Mouse (Mus musculus): ENCODE data around the gene Trpm8.

Gene Trpm8

DNA sequence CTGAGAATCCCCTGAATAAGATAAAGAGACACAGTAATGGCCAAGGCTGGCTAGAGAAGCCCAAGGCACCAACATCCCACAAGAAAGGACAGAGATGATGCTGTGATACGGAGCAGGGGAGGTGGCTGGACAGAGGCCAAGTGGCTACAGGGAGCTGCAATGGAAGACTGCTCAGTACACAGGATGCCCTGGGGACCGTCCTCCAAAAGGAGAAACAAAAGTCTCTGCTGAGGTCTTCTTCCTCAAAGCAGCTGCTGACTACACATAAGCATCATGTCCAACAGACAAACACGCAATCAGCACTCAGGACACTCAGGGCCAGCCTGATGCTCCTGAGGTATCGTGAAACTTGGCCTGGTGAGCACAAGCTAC lies 12.6 kb upstream of the Trpm8 start:
- DNase-seq (ENCODE audit: low read depth, low spot score), result no peak

DNA sequence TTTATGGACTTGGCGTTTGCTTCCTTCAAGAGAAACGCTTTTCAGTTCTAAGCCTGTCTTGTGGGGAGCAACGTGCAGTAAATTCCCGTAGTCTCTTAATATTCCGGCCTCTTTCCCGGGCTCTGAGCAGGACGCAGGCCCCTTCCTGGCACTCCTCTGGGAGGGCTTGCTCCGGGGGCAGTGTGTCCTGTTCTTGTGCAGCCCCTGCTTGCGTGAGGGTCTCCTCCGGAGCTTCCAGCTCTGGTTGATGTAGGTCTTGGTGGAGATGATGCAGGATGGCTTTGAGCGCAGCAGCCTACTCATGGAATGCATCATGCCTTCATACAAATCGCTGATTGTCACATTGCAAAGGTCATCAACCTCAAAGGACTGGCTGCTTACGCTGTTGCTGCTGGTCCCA lies 11.3 kb upstream of the Trpm8 start:
- no peak for DNase-seq (ENCODE audit: low read depth, low spot score)

DNA sequence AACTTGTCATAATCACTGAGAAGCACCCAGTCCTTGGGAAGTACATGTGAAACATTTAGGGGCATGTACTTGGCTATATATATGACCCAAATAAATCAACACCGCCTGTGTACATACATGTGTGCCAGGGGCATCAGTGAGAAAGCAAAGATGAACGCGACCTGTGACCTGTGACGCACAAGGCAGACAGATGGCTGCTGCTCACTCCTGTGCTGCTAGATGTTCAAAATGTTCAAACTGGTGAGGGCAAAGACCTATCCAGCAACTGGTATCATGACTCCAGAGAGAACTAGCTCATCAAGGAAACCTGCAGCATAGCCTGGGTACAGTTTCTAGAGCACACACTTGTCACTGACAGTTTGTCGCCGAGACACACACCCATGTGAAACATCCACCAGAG lies 10.0 kb upstream of the Trpm8 start:
- DNase-seq (ENCODE audit: low read depth, low spot score), result no peak

GRCm38 (mm10) chr1:88268070-88268469 lies 9.4 kb upstream of the Trpm8 start:
- DNase-seq (ENCODE audit: low read depth, low spot score), result no peak

DNA sequence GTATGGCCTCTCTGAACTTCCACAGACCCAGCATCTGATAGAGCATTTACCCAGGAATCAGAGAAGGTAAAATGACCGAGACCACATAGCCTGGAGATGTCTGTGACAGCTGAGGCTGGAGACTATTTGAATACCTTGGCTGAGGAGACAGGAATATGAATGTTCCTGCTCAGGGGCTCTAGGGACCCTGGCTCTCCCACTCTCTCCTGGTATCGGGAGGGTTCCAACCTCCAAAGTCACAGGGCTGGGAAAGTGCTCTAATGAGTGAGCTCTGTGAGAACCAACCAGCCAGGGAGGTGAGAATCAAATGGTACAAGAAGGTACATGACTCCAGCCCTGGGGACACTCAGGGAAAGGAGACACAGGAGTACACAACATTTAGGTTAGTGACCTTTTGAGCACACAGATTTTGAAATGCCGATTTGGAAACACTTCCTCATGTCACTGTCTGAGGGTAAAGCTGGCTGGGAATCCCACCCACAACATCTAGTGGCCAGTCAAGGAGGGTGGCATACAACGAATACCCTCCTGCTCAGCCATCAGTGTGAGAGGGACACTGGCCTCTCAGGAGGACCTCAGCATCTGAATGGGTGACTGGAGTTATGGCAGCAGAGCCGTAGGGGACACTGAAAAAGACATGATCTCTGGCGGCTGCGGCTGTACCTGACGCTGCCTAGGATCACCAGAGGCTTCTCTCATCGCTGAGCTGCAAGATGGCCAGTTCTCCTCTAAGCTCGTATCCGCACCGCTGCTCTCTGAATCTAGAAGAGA lies 7.7 kb upstream of the Trpm8 start:
- DNase-seq (ENCODE audit: low read depth, low spot score), result no peak

- no peak for DNase-seq (ENCODE audit: low read depth, low spot score)
Observed at GRCm38 (mm10) chr1:88272851-88273250, 4.6 kb upstream of the Trpm8 start.

GRCm38 (mm10) chr1:88273326-88273725 lies 4.1 kb upstream of the Trpm8 start:
- no peak for DNase-seq (ENCODE audit: low read depth, low spot score)

DNA sequence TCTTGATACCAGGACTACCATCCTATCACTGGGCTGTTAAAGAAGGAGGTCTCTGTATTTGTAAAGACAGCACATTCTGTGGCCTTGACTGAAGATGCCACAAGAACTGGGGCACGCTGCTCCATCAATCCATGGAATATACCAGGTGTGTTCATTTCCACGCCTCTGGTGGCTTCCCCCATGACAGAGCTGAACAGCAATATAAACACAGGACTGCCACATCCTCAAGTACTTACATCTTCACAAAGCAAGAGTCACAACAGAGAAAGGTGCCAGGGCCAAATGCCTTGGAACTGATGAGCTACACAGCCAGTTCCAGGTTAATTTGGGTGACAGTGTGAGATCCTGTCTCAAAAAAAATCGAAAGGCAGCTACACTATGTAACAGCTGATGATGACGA lies 3.6 kb upstream of the Trpm8 start:
- DNase-seq (ENCODE audit: low read depth, low spot score), result no peak

GRCm38 (mm10) chr1:88274371-88275077 lies 2.9 kb upstream of the Trpm8 start:
- no peak for DNase-seq (ENCODE audit: low read depth, low spot score)

GRCm38 (mm10) chr1:88275078-88275680 lies 2.3 kb upstream of the Trpm8 start:
- DNase-seq (ENCODE audit: low read depth, low spot score), result no peak

DNA sequence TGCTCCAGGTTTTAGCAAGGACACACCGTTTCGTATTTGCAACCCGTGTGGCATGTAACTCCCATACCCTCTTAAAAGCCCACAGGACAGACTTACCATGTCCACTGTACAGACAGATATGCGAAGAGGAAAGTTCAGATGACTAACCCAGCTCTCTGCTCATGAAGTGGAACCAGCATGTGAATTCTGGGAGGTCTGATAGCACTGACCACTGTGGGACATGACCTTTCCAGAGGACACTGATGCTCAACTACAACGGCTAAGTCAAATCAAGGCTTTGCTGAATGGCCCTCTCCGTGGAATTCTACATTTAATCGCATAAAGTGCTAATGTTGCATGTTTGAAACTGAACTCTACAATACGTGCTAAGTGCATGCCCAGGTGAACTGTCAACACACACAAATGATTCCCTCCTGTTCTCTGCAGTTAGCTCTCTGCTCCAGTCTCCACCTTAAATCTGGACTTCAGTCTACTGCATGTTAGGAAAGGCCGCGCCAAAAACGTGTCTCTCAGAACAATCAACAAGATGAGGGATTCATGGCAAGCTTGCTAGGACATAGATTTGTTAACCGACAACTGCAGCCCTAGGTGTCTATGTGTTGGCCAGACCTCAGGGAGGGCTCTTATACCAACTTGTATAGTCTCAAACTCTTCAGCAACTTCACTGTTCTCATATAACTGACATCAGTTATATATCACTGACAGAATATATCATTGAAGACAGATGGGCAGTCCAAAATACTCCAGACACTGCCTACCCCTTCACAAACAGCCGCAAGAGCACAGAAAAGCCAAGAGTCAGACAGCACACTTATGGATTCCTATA lies 1.6 kb upstream of the Trpm8 start:
- no peak for DNase-seq (ENCODE audit: low read depth, low spot score)

DNA sequence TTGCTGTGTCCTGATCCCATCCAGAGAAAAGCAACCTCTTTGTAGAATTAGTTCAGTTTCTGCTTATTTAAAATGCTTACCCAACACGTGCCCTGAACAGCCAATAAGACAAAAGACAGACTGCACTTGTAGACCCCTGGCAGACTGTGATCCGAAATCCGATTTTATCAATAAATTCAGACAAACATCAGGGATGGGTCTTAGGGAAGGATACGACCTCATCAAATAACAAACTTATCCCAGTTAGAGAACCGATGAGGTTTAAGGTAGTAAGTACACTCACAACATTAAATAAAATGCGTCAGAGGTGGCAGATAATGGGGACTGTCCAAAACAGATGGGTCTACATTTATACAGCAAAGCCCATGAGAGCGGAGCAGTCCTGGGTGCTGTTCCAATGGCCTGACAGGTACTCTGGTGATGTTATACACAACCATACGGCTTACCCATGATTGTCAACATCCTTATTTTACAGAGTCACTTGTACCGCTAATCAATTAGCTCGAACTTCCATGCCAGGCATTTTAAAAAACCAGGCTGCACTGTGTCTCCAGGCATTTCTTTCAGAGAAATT lies 850 bp upstream of the Trpm8 start:
- DNase-seq (ENCODE audit: low read depth, low spot score), result no peak

DNA sequence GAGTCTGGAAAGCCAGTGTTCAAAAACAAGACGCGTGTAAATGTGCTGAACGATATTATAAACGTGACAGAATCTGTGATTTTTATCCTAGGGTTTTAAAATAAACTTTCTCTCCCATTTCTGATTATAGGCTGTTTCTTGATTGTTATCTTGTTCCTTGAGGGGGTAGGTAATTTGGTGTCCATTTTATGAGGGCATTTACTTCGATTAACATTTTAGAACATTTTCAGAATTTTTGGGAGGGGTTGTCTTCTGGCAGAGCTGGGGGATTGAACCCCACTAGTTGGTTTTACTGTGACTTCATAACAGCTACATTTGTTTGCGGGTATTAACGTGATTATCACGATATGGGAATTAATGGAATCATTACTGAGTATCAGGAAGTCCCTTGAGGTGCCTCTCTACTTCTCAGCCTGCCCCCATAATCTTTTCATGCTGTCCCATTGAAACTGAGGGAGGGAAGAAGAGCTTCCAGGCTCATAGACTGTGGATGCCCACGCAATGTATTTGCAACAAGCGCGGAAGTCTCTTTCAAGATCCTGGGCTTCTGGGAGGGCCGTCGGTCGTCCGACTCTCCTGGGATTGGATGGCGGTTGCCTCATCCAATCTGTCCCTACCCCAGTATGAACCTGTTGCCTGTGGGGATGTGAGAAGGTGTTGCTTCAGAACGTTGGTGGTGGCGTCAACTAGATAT lies 504 bp downstream of the Trpm8 start:
- DNase-seq (ENCODE audit: low read depth, low spot score), result no peak

DNA sequence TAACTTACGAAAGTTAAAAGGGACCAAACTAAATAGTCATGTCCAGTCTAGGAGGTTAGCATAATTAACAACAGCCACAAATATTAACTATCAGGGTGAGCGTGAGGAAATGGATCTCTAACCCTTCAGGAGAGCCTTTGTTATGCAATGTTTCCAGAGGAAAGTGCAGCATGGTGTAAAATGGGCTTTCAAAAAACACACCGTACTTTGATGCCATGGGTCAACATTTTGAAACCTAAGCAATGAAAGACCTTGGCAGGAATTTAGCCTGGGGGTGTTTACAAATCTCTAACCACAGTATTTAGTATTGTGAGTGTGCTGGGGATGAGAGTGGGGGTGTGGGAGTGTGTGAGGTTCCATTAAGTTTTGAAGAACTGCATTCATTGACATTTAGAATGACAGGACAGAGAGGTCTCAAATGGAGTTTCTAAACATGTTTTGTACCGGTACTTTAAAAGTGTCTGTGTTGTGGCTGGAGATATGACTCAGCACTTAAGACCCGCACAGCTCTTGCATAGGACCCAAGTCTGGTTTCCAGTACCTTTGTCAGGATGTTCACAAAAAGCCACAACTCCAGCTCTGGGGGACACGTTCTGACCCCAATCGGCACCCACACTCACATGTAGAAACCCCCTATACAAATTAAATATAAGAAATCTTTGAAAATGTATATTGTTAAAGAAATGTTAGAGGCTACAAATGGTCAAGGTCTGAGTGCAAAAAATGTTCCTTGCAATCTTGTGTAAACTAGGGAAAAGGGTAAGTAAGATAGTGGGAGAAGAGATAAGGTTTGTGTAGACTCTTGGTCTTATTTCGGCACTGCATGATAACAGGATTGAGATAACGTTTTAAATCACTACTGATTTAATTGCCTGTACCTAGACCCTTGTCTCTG lies 1.9 kb downstream of the Trpm8 start:
- DNase-seq (ENCODE audit: low read depth, low spot score), result no peak

DNA sequence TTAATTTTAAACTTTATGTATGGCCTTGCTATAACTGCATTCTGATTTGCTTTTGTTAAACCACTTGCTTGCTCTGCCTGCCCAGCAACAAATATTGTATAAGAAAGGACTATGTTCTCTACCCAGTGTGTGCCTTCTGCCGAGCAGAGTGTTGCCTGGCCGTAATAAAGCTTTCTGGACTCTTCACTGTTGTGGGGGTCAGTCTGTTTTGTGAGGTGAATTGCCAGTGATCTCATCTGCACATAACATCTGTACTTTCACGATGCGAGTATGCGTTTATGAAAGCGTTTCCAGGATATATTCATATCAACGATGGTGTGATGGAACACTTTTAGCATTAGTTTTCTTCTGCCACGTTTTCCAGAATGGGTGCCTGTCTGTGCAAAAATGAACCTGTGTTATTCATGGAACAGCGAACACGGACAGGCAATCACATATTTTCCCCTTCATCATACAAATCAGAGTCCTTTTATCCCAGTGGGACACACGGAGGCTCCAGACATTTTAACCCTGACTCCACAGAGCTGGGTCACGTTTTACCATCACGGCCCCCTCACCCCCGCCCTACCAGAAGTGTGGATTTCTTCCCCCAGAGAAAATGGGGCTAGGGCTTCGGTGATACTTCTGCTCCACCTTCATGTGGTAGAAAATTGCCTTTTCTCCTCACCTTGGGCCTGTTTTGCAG lies 2.7 kb downstream of the Trpm8 start:
- DNase-seq (ENCODE audit: low read depth, low spot score), result no peak

GRCm38 (mm10) chr1:88282301-88282700 lies 4.8 kb downstream of the Trpm8 start:
- no peak for DNase-seq (ENCODE audit: low read depth, low spot score)

DNA sequence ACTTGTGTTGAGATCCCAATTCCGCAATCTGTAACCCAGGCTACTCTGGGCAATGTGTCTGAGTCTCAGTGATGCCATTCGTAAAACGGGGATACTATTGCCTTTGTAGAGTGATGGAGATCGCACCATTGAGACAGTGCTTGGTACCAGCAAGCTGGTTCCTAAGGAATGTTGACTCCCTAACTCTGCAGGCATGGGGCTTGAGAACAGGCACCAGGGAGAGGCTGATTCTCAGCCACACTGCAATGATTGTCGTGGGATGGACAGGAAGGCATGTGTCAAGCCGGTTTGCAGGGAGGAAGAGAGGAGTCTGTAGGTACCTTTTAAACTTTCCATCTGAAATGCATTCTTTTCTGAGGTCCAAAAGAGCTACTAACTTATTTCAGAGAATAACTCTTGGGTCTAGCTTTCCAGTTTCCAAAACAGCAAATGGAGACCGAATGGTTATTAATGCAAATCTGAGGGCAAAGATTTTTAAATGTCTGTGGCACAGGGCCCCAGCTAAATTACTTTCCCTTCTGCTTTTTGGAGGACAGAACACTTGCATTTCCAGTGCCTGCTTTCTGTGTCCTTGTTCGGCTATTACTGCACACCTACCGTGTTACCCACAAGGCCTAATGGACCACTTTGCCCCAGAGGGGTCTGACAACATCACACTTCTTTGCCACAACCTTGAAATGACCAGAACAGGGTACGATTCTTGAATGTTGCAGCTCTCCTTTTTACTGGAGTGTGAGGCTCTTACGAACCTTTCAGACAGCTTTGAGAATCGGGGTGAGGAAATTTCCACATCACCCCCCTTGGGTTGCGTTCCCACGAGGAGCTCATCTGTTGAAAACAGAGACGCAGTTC lies 6.1 kb downstream of the Trpm8 start:
- DNase-seq (ENCODE audit: low read depth, low spot score), result no peak

DNA sequence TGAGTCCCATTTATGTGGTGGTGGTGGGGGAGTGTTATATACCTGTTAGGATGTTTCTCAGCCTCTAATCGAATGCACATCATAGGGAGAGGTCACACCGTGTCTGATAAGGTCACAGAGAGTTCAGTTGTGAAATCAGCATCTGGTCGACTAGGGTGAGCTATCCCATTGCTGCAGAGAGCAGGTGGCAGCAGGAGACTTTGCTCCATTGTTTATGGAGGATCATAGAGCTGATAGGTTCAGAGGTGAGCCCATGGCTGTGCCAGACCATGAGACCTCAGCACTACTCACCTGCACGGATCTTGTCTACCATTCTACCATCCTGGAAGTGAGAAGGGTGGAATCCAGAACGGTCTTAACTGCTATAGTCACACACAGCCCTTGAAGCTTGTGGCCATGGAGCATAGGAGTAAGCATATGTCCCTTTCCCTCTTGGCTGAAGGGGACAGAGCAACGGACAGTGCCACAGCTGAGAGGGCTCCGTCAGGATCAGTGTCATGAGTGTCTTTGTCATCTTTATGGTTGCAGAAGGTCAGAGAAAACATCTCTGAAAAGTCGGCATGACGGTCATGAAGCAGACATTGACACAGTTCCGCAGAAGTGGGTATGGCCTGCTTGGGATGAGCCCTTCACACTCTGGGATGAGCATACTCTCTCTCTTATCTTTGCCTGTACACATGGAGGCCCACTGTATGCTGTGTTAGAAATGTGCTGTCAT lies 6.9 kb downstream of the Trpm8 start:
- DNase-seq (ENCODE audit: low read depth, low spot score), result no peak

Measured in skeletal muscle tissue, adult 2 months (tissue).